Mouse (Mus musculus): ENCODE data around the gene Tarbp1.
"Not testable (repeated sequence)": the region's sequence is repeated elsewhere in the genome, so short reads cannot be mapped to it uniquely, and the experiment has no call there.

Gene Tarbp1

DNA sequence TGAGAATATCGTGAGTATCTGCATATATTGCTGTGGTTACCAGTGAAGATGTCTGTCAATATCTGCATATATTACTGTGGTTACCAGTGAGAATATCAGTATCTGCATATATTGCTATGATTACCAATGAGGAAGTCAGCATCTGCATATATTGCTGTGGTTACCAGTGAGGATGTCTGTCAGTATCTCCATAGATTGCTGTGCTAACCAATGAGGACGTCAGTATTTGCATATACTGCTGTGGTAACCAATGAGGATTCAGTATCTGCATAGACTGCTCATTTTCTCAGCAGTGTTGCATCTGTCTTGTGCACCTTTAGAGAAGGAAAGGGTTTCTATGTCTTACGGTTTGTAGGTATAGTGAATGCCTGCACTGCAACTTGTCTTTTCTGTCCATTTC is 54.0 kb downstream of the Tarbp1 start:
- no peak for DNase-seq (ENCODE audit: low read depth, low spot score)

DNA sequence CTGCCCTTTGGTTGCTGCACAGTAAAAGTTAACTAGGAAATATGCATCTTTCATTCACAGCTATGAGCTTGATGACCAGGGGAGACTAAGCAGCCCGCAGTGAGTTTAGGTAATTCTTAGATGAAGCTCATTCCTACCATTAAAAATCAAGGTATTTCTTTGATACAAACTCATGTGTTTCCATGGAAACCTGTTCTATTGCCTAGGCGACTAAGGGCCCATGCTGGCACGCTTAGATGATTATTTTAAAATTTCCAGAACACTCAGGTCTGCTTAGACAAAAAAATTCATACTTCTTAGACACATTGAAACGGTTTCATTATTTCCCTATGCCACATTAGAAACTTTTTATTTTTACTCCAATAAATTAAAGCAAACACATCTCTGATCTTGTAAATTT is 69.8 kb downstream of the Tarbp1 start:
- DNase-seq (ENCODE audit: low read depth, low spot score): no peak

DNA sequence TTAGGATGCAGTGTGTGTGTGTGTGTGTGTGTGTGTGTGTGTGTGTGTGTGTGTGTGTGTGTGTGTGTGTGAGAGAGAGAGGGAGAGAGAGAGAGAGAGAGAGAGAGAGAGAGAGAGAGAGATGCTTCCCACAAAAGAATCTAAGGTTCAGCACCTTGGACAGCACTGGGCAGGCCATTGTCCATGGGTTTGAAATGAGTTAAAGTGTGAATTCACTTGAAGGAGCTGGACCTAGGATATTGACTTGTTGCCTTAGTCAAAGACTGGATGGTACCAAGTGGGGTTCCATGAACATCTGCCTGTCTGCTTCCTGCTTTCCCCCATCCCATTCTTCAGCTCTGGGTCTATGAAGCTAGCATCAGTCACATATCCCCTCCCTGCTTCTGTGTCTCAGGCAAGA is 70.3 kb downstream of the Tarbp1 start:
- not testable (repeated sequence) for DNase-seq (ENCODE audit: low read depth, low spot score)

DNA sequence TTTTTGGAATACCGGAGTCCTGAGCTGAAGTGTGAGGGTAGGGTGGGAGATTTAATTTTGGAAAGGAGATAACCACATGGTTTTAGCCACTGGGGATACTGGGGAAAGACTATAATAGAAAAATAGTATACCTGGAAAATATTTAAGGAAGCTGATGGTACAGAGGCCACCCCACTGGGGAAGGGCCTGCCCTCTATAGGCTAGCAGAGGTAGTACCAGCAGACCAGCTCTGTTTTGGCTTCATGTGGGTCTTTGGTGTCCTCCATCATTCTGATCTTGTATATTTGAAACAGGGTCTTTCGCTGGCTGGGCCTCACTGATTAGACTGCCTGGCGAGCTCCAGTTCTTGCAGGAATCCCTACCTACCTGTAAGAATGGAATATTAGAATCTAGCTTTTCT is 76.5 kb downstream of the Tarbp1 start:
- DNase-seq (ENCODE audit: low read depth, low spot score): no peak

DNA sequence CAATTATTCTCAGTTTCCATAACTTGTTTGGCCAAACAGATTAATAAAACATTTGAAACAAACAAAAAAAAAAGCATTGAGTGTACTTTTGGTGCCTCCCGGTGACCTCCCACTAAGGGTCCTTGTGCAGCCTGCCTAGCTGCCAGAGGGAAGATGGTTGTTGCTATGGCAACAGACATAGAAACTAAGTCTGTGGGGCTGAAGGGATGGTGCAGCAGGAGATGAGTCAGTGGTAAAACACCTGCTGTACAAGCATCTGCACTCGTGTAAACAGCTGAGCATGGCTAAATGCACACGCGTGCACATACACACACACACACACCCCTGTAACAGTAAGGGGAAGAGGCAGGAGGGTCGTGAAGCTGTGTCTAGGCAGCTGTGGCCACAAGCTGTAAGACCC is 78.9 kb downstream of the Tarbp1 start:
- no peak for DNase-seq (ENCODE audit: low read depth, low spot score)

DNA sequence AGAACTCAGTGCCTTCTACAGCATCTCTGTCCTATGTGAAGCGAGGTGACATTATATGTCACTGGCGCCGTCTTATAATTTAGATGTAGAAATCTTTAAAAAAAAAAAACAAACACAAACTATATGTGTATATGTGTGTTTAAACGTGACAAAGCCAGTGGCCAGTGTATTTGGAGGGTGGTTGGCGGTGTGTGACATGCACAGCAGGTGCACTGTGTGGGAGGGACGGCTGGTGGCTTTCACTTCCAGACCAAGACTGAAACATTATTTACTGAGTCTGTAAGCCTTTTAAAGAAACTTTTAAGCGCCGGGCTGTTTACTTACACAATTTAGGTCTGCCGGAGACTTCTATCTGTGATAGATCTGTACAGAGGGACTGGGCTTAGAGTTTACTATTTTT is 79.5 kb downstream of the Tarbp1 start:
- DNase-seq (ENCODE audit: low read depth, low spot score): no peak

DNA sequence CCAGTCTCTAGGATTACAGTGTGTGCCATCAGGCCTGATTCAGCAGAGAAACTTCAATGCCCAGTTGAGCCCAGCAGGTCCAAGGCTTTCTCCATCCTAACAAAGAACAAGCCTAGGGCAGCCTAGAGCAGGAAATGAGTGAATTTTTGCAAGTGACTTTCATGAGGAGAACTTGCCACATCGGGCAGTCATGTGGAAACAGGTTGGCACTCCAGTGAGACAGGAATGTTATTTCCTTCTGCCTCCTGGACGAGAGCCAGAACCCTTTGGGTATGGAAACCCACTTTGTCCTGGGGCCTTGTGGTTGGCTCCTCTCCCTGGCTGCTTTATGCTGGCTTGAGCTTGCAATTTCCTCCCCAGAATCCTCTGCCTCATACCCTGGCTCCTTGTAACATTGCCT is 83.3 kb downstream of the Tarbp1 start:
- DNase-seq (ENCODE audit: low read depth, low spot score): no peak

DNA sequence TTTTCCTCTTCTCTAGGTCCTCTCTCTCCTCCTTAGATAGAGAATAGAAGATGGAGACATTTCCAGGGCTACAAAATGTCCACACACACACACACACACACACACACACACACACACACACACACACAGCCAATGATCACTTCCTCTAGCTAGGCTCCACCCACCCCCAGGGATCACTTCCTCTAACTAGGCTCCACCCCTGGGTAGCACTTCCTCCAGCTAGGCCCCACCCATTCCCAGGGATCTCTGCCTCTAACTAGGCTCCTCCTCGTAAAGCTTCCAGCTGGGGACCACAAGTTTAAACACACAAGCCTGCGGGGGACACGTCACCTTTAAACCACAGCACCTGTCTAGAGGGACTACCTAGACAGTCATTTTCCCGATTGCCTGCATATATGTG is 87.3 kb downstream of the Tarbp1 start:
- no peak for DNase-seq (ENCODE audit: low read depth, low spot score)

DNA sequence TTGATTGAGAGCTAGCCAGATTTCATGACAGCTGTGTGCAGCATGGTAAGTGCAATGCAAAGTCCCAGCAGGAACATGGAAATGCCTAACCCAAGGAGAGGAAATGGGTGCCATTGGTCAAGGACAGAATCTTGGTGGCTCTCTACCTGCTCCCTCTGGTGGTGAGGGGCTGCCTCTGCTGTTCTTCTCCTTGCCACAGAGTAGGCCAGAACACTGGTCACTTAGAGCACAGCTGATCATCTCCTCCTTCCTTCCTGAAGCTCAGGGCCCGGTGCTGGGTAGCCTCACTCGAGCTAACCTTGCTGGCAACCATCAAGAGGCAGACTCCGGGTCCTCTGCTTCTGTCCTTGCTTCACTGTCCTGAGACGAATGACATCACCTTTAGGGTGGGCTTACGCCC is 92.1 kb downstream of the Tarbp1 start:
- DNase-seq (ENCODE audit: low read depth, low spot score): no peak

DNA sequence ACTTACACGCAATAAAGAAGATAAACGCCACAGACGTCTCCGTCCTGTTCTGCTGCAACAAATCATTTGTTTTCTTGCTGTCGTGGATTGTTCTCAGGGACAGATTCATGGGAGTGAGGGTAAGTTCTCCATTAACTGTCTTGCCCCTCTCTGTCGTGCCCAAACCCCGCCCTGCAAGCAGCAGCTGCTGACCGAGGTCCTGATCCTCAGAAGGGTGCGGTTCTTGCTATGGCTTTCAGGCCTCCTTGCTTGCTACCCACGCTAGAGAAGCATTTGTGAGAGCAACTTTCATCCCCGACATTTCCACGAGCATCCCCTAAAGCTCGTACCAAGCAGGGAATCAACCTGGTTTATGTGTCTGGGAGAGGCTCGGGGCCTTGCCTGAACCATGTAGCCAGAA is 92.6 kb downstream of the Tarbp1 start:
- DNase-seq (ENCODE audit: low read depth, low spot score): peak; percentile 26

DNA sequence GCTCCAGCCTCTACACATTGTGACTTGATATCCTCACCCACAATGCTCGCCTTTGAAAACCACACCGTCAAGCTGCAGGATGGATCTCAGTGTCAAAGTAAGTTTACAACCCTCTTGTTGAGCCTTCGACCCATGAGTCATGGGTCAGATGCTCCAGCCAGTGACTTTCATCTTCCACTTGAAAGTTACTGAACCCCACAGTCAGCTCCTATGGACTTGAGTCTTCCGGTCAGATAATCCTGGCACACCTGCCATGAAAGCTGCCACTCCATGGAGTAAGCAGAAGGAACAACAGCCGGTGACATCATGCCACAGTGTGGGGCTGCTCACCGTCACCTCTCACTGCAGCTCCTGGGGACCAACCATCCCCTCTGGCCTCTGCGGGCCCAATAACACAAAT is 93.6 kb downstream of the Tarbp1 start:
- DNase-seq (ENCODE audit: low read depth, low spot score): no peak

DNA sequence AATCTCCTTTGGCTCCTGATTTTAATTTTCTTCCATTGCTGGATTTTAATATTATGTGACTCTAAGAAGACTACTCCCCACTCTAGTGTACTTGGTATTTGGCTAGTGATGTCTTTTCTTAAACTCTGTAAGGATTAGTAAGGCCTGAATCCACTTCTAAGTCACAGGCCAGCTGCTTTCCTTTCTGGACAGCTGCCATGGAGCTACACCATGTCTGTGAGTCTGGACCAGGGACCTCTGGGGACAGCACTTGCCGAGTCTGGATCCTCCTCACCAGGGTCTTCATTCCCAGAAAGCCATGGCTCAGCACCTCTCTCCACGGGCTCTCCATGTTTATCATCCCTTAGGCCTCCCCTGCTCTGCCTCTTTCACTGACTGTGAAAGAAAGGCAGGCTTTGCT is 94.7 kb downstream of the Tarbp1 start:
- no peak for DNase-seq (ENCODE audit: low read depth, low spot score)

DNA sequence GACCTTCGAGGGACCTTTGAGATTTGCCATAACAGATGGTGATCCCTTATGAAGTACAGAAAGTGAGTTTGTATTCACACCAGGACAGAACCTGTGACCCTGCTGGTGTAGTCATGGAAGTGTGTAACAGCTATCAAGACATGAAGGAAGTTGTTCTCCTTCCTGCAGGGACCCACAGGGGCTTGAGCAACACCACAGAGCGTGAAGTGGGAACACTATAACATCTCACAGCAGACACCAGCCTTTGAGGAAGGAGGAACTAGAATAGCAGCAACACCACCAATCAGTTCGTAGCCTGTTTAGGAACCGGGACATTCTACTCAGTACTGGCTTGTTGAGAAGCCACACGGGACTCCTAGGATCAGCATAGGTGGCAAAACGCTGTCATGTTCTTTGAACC is 95.3 kb downstream of the Tarbp1 start:
- no peak for DNase-seq (ENCODE audit: low read depth, low spot score)

All from WW6 (cell line).